Mouse (Mus musculus): Measurements from ENCODE around the gene Sgf29.

- no peak for TF ChIP-seq CTCF (IDR thresholded peaks at IDR 0.05; ENCODE audit: extremely low read depth, insufficient read length, insufficient replicate concordance, low read depth, low read length)
- no peak for TF ChIP-seq POLR2A (IDR thresholded peaks at IDR 0.05; ENCODE audit: low read depth, low read length)
Measured at GRCm38 (mm10) chr7:126621452-126622359, 27.4 kb upstream of the Sgf29 start.

Measured in small intestine, adult 2 months (tissue).